Mouse (Mus musculus) fibroblast of lung, adult 2 months (primary cell): ENCODE measurements around the gene Pebp1.

ENCODE experiments used
- DNase-seq: peaks from one replicate; pipeline ENCODE4 v3.0.0-alpha.2; 2011; ENCODE audit warnings: low read depth

The Pebp1 gene

DNA sequence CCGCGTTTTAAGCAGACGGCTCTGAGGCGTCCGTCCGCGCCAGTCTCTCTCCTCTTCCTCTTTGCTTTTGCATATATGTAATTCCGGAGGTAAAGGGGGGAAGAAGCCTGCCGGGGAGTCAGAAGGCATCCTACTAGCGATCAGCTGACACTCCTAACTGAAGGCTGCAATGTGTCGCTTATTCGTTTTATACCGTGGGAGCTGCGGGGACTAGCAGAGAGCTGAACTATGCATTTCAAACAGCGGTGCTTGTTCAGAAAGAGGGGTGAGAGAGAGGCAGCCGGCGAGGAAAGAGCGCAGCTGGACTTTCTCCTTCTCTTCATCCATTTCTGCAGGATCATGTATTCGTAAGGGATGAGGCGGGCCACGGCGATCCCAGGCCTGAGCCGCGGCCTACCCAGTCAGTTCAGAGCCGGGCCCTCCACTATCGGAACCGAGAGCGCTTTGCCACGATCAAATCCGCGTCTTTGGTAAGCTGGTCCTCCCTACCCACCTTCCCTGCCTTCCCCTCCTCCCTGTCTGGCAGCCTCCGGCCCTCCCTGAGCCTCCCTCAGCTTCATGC, 46.6 kb downstream of the Pebp1 start:
- DNase-seq: peak; percentile 27

DNA sequence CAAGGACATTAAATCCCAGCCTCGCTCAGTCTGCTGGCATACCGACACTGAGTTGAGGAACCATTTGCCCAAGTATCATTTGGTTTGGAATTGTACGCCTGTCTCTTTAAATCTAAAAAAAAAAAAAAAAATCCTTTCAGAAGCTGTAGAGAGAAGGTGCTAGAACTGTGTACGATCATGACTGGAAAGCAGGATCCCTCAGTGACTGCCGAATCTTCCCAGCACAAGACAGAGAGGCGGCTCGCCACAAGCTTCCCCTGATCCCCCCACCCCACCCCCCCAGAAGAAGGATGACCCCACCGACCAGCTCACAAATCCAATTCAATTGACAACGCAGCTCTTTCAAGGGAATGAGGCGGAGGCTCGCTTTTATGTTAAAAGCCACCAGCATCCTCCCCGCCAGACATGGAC, 47.1 kb downstream of the Pebp1 start:
- DNase-seq: no peak

DNA sequence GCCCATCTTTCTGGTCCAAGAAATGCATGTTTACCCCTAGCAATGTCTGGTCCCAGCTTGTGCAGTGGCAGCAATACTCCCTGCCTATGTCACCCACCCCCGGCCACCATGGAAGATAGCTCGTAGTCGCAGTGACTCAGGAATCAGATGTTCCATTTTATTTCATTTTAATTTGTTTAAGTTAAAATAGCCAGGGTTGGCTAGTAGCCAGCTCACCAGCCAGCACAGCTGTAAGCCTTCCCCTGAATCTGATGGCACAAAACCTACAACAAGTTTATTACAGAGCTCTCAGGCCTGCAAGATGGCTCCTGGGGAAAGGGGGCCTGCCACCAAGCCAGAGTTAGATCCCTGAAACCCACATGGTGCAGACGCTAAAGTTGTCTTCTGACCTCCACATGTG, 48.3 kb downstream of the Pebp1 start:
- DNase-seq: no peak

DNA sequence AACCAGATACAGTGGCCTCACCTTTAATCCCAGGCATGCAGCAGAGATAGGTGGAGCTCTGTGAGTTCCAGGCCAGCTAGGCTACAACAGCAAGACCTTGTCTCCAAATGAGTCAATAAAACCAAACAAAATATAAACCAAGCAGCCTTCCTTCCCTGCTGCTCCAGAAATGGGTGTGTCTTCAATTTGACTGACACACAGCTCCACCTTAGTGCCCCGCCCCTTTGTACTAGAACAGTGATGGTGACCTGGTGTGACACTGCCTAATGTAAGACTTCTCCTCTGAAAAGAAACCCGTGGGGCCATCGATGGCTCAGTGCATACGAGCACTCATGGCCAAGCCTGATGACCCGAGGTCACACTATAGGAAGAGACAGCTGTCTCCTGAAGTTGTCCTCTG, 50.9 kb downstream of the Pebp1 start:
- no peak for DNase-seq
